Mouse (Mus musculus): Measurements from ENCODE around the gene Ksr2. TPM values are rescaled to one million over a fixed set of nuclear protein-coding genes. Genes with fewer than 3 reads are reported as not detected.
"Not testable (repeated sequence)": the region's sequence is repeated elsewhere in the genome, so short reads cannot be mapped to it uniquely, and the experiment has no call there.

The Ksr2 gene
- polyA plus RNA-seq (2015; fragmentation: Nextera tagmentation; extraction: Ambion mirVana): 0.08 and 0.15 TPM in 2 replicates

- Histone ChIP-seq H3K4me2 (replicated peaks) (peak within 1 kb of the TSS; percentile 99), H3K27me3 (peaks cover 87% of the 10 kb centered on the region), H3K9me3 (no peaks in the 10 kb centered on the region), H3K36me3 (no peaks in the 10 kb centered on the region), H3K4me3 (peak within 1 kb of the TSS; percentile 63), H3K27ac (no peak within 1 kb of the TSS), H3K4me1 (peaks cover 13% of the 10 kb centered on the region), H3K9ac (peak within 1 kb of the TSS; percentile 59)
- ATAC-seq (ENCODE audit: low FRiP score, low read depth): peak; percentile 64
- 1% methylated on average over 82 of the region's 89 CpGs for WGBS
Measured at GRCm38 (mm10) chr5:117413507-117414501, at the start of gene Ksr2. Gene Ksr2 (plus strand): TSS chr5:117414000.

GRCm38 (mm10) chr5:117364821-117365220 lies 49.0 kb upstream of the Ksr2 start:
- no peak overlapping the region for H3K9ac ChIP-seq
- H3K4me2 ChIP-seq (replicated peaks): no peak overlapping the region
- H3K27me3 ChIP-seq: no peaks in the 10 kb centered on the region
- H3K4me3 ChIP-seq: no peak overlapping the region
- no peak for ATAC-seq (ENCODE audit: low FRiP score, low read depth)
- H3K4me1 ChIP-seq: peaks cover 25% of the 10 kb centered on the region
- 85% methylated on average over 3 of the region's 3 CpGs for WGBS
- H3K9me3 ChIP-seq: no peaks in the 10 kb centered on the region
- peaks cover 64% of the 10 kb centered on the region for H3K36me3 ChIP-seq
- no peak overlapping the region for H3K27ac ChIP-seq

DNA sequence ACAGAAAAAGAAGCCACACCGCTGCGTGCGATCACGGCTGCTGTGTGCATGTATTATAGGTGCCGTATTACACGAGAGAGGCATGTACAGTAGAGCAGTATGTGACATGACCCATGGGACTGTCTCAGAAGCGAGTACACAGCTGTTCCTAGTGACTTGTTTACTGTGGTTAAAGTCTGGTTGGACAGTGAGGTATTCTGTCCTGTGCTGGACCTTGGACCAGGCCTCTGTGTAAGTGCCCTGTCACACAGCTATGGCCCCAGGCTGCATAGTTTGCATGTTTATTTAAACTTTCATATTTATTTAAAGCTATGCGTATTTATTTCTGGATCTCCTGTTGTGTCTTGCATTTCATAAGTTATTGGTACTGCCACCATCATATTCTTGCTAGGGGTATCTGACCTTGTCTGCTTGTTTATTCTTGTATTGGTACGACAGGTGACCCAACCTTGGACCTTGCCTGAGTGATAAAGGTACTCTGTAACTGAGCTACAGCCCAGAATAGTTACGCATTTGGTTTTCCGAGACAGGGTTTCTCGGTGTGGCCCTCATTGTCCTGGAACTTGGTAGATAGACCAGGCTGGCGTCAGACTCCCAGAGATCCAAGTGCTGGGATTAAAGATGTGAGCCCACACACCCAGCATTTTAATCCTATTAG lies 47.8 kb upstream of the Ksr2 start:
- no peaks in the 10 kb centered on the region for H3K9me3 ChIP-seq
- WGBS: 89% methylated on average over 13 of the region's 13 CpGs
- H3K9ac ChIP-seq: no peak overlapping the region
- H3K36me3 ChIP-seq: peaks cover 76% of the 10 kb centered on the region
- no peak for ATAC-seq (ENCODE audit: low FRiP score, low read depth)
- H3K4me1 ChIP-seq: peaks cover 13% of the 10 kb centered on the region
- no peak overlapping the region for H3K27ac ChIP-seq
- H3K27me3 ChIP-seq: no peaks in the 10 kb centered on the region
- H3K4me2 ChIP-seq (replicated peaks): no peak overlapping the region
- no peak overlapping the region for H3K4me3 ChIP-seq

- no peaks in the 10 kb centered on the region for H3K27me3 ChIP-seq
- H3K4me1 ChIP-seq: peaks cover 11% of the 10 kb centered on the region
- H3K36me3 ChIP-seq: peaks cover 88% of the 10 kb centered on the region
- 45% methylated on average over 8 of the region's 8 CpGs for WGBS
- no peak overlapping the region for H3K4me2 ChIP-seq (replicated peaks)
- ATAC-seq (ENCODE audit: low FRiP score, low read depth): no peak
- no peaks in the 10 kb centered on the region for H3K9me3 ChIP-seq
- no peak overlapping the region for H3K9ac ChIP-seq
- no peak overlapping the region for H3K27ac ChIP-seq
- no peak overlapping the region for H3K4me3 ChIP-seq
Measured at GRCm38 (mm10) chr5:117367206-117367605, 46.6 kb upstream of the Ksr2 start.

- WGBS: 92% methylated on average over 10 of the region's 10 CpGs
- peaks cover 16% of the 10 kb centered on the region for H3K4me1 ChIP-seq
- no peak overlapping the region for H3K27ac ChIP-seq
- H3K4me3 ChIP-seq: no peak overlapping the region
- H3K36me3 ChIP-seq: peaks cover 88% of the 10 kb centered on the region
- H3K9ac ChIP-seq: no peak overlapping the region
- H3K27me3 ChIP-seq: no peaks in the 10 kb centered on the region
- no peaks in the 10 kb centered on the region for H3K9me3 ChIP-seq
- no peak overlapping the region for H3K4me2 ChIP-seq (replicated peaks)
- no peak for ATAC-seq (ENCODE audit: low FRiP score, low read depth)
Measured at GRCm38 (mm10) chr5:117370592-117370991, 43.2 kb upstream of the Ksr2 start.

DNA sequence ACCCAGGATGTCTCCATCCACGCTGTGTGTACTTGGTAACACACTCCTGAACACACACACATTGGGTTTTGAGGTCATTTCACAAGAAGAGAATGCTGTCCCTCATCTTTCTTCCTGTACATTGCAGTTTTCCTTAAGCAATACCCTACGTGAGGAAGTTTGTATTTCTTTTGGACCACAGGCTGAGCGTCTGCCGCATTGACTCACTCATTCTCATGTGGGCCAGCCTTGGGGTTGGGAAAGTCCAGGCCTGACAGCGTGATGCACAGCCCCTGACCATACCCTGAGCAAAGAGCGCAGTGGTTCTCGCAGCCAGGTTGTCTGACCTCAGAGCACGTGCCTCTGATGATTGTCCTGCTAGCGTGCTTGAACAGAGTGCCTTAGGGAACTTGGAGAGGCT lies 40.4 kb upstream of the Ksr2 start:
- 79% methylated on average over 9 of the region's 9 CpGs for WGBS
- Histone ChIP-seq H3K36me3 (peaks cover 89% of the 10 kb centered on the region), H3K4me2 (replicated peaks) (no peak overlapping the region), H3K4me1 (peaks cover 19% of the 10 kb centered on the region), H3K27me3 (no peaks in the 10 kb centered on the region), H3K9ac (no peak overlapping the region), H3K9me3 (no peaks in the 10 kb centered on the region), H3K4me3 (no peak overlapping the region), H3K27ac (no peak overlapping the region)
- ATAC-seq (ENCODE audit: low FRiP score, low read depth): no peak

GRCm38 (mm10) chr5:117374372-117375049 lies 39.3 kb upstream of the Ksr2 start:
- H3K27ac ChIP-seq: peak overlapping the region; percentile 39; the same call in 1 of the 2 replicates
- H3K4me3 ChIP-seq: no peak overlapping the region
- WGBS: 89% methylated on average over 7 of the region's 7 CpGs
- no peak overlapping the region for H3K4me2 ChIP-seq (replicated peaks)
- ATAC-seq (ENCODE audit: low FRiP score, low read depth): no peak
- H3K9ac ChIP-seq: no peak overlapping the region
- peaks cover 89% of the 10 kb centered on the region for H3K36me3 ChIP-seq
- H3K4me1 ChIP-seq: peaks cover 19% of the 10 kb centered on the region
- H3K27me3 ChIP-seq: no peaks in the 10 kb centered on the region
- H3K9me3 ChIP-seq: no peaks in the 10 kb centered on the region

- Histone ChIP-seq H3K27ac (no peak overlapping the region), H3K36me3 (peaks cover 89% of the 10 kb centered on the region), H3K9ac (0 out of 2 replicates have a peak overlapping the region, but pooled peaks have one; percentile 8), H3K27me3 (no peaks in the 10 kb centered on the region), H3K4me3 (no peak overlapping the region), H3K4me1 (peaks cover 19% of the 10 kb centered on the region), H3K9me3 (no peaks in the 10 kb centered on the region), H3K4me2 (replicated peaks) (no peak overlapping the region)
- 77% methylated on average over 11 of the region's 11 CpGs for WGBS
- ATAC-seq (ENCODE audit: low FRiP score, low read depth): no peak
Measured at GRCm38 (mm10) chr5:117376331-117376761, 37.5 kb upstream of the Ksr2 start.

GRCm38 (mm10) chr5:117377731-117378130 lies 36.1 kb upstream of the Ksr2 start:
- not testable (repeated sequence) for ATAC-seq (ENCODE audit: low FRiP score, low read depth); H3K27ac ChIP-seq; H3K27me3 ChIP-seq; H3K9ac ChIP-seq; H3K4me2 ChIP-seq (replicated peaks); H3K9me3 ChIP-seq; H3K4me3 ChIP-seq
- 92% methylated on average over 14 of the region's 14 CpGs for WGBS
- peaks cover 19% of the 10 kb centered on the region for H3K4me1 ChIP-seq
- H3K36me3 ChIP-seq: peaks cover 89% of the 10 kb centered on the region

DNA sequence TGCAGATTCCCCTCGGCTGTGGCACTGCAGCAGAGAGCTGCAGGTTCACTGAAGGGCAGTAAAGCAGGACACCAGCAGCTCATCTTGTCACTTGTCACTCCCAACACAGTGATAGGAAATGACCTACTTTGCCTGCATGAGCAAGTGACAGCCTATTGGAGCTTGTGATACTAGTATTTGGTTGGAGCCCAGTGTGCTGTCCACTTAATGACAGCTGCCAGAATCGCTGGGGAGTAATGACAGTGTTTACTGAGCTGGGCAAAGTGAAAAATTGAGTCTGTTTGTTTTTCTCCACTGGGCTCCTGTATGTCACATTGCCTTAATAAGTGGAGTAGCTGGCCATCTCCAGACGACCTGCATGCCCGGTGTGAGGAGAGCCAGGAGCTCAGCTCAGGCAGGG lies 33.6 kb upstream of the Ksr2 start:
- Histone ChIP-seq H3K27ac (no peak overlapping the region), H3K4me3 (no peak overlapping the region), H3K4me2 (replicated peaks) (no peak overlapping the region), H3K9me3 (no peaks in the 10 kb centered on the region), H3K36me3 (peaks cover 94% of the 10 kb centered on the region), H3K9ac (no peak overlapping the region), H3K27me3 (no peaks in the 10 kb centered on the region), H3K4me1 (peaks cover 6% of the 10 kb centered on the region)
- ATAC-seq (ENCODE audit: low FRiP score, low read depth): no peak
- 81% methylated on average over 4 of the region's 4 CpGs for WGBS

- WGBS: 88% methylated on average over 7 of the region's 7 CpGs
- Histone ChIP-seq H3K27me3 (no peaks in the 10 kb centered on the region), H3K9me3 (no peaks in the 10 kb centered on the region), H3K36me3 (peaks cover 91% of the 10 kb centered on the region), H3K4me3 (no peak overlapping the region), H3K9ac (no peak overlapping the region), H3K4me1 (no peaks in the 10 kb centered on the region), H3K27ac (no peak overlapping the region), H3K4me2 (replicated peaks) (no peak overlapping the region)
- ATAC-seq (ENCODE audit: low FRiP score, low read depth): no peak
Measured at GRCm38 (mm10) chr5:117381785-117382184, 32.0 kb upstream of the Ksr2 start.

DNA sequence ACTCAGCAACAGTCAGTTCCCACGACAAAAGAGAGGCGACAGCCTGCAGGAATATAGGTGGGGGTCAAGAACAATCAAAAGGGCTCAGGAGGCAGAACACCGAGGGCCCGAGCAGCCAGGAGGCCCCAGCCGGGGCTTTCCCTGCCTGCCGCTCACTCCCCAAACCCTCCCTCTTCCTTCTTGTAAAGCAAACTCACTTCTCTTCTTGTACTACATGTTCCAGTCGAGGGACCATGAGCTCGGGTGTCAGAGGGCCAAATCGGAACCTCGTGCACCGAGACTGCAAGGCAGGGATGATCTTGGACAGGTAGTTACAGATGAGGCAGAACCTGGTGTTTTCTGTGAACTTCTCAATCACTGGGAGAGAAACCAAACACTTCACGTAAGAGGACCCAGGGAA lies 30.6 kb upstream of the Ksr2 start:
- no peaks in the 10 kb centered on the region for H3K27me3 ChIP-seq
- WGBS: 85% methylated on average over 12 of the region's 12 CpGs
- no peak for ATAC-seq (ENCODE audit: low FRiP score, low read depth)

More for the DNA sequence above, 30.6 kb upstream of the Ksr2 start:
- Histone ChIP-seq H3K4me2 (replicated peaks) (no peak overlapping the region), H3K4me3 (no peak overlapping the region), H3K9me3 (no peaks in the 10 kb centered on the region), H3K4me1 (peaks cover 11% of the 10 kb centered on the region), H3K9ac (no peak overlapping the region), H3K27ac (no peak overlapping the region), H3K36me3 (peaks cover 77% of the 10 kb centered on the region)
